Mouse (Mus musculus) left cerebral cortex, adult 9 months (tissue): Measurements from ENCODE around the gene Cadm1.

Source experiments
- DNase-seq, 2 experiments: peaks; one replicate each; pipeline ENCODE4 v3.0.0; 2022; ENCODE audit warnings: low spot score in 2 of 2

Gene Cadm1

GRCm38 (mm10) chr9:47608921-47609320, 78.9 kb downstream of the Cadm1 start:
- DNase-seq: no peak

- no peak for DNase-seq
Observed at GRCm38 (mm10) chr9:47609443-47609842, 79.5 kb downstream of the Cadm1 start.

- no peak for DNase-seq
Observed at GRCm38 (mm10) chr9:47610316-47610715, 80.3 kb downstream of the Cadm1 start.

GRCm38 (mm10) chr9:47612894-47613412, 83.0 kb downstream of the Cadm1 start:
- DNase-seq: no peak

GRCm38 (mm10) chr9:47615049-47615448, 85.1 kb downstream of the Cadm1 start:
- peak in 1 of 2 experiments; percentile 50 for DNase-seq

- no peak for DNase-seq
Observed at GRCm38 (mm10) chr9:47616391-47616790, 86.4 kb downstream of the Cadm1 start.

- no peak for DNase-seq
Observed at GRCm38 (mm10) chr9:47619501-47620029, 89.6 kb downstream of the Cadm1 start.

- no peak for DNase-seq
Observed at GRCm38 (mm10) chr9:47623447-47624445, 93.8 kb downstream of the Cadm1 start.

- DNase-seq: no peak
Observed at GRCm38 (mm10) chr9:47624565-47625520, 94.9 kb downstream of the Cadm1 start.

- no peak for DNase-seq
Observed at GRCm38 (mm10) chr9:47625621-47626210, 95.7 kb downstream of the Cadm1 start.

- no peak for DNase-seq
Observed at GRCm38 (mm10) chr9:47627966-47628365, 98.0 kb downstream of the Cadm1 start.

- no peak for DNase-seq
Observed at GRCm38 (mm10) chr9:47628550-47628949, 98.6 kb downstream of the Cadm1 start.

GRCm38 (mm10) chr9:47634695-47635094, 104.7 kb downstream of the Cadm1 start:
- DNase-seq: no peak

- no peak for DNase-seq
Observed at GRCm38 (mm10) chr9:47642663-47643062, 112.7 kb downstream of the Cadm1 start.

GRCm38 (mm10) chr9:47645056-47645455, 115.1 kb downstream of the Cadm1 start:
- no peak for DNase-seq

- DNase-seq: no peak
Observed at GRCm38 (mm10) chr9:47651431-47651830, 121.5 kb downstream of the Cadm1 start.

GRCm38 (mm10) chr9:47652203-47652602, 122.2 kb downstream of the Cadm1 start:
- DNase-seq: no peak

- no peak for DNase-seq
Observed at GRCm38 (mm10) chr9:47652936-47653335, 123.0 kb downstream of the Cadm1 start.

- DNase-seq: no peak
Observed at GRCm38 (mm10) chr9:47659366-47660090, 129.6 kb downstream of the Cadm1 start.

- DNase-seq: no peak
Observed at GRCm38 (mm10) chr9:47661611-47662010, 131.6 kb downstream of the Cadm1 start.

GRCm38 (mm10) chr9:47669206-47669605, 139.2 kb downstream of the Cadm1 start:
- DNase-seq: no peak
